Mouse (Mus musculus) frontal cortex, postnatal 10 days (tissue): ENCODE data around the gene Mcm8.

Experiments used
- DNase-seq, 2 experiments: peaks; one replicate each; pipeline ENCODE4 v3.0.0; 2022; ENCODE audit warnings: low spot score in 2 of 2, mixed read lengths in 1 of 2

Mcm8 gene

DNA sequence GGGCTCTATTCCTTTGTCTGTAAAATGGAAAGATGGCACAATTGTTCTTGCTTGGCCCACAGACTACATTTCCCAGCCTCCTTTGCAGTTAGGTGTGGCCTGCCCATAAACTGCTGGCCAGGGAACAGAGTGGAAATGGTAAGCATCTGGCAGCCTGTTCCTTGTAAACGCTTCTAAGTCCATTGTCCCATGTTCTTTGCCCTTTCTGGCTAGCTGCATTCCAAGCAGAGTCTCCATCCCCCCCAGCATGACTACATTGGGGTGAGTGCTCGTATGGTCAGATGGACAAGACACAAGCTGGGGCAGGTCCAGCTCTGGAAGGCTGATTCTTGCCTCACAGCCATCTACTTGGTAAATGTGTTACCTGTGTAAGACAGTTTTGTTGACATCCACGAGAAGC lies 55.7 kb downstream of the Mcm8 start:
- no peak for DNase-seq

DNA sequence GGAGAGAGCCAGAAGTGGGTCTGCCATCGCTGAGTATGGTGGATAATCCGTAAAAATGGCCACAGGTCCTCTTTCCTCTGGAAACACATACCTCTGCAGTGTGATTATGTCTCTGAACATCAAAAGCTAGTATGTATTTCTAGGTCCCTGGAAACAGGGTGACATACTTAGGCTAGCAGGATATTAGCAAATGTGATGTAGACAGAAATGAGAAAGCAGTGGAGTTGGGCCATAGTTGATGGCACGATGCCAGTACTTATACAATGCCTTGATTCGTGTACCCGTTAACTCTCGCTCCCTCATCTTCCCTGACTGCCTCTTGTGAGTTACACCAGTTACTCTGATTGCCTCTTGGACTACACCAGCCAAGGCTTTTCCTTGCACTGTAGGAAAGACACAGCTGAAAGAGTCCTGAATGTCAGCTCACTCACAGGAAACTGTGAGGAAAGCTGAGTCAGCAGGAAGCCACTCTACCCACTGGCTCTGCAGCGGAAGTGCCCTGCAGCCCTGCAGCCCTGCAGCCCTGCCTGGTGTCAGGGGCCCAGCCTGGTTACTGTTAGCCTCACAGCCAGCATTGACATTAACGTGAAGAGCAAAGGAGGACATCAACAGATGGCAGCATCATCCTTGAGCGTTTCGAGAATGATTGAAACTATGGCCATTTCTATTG lies 57.9 kb downstream of the Mcm8 start:
- DNase-seq = no peak

GRCm38 (mm10) chr2:132876991-132877390 lies 61.0 kb downstream of the Mcm8 start:
- DNase-seq = no peak

DNA sequence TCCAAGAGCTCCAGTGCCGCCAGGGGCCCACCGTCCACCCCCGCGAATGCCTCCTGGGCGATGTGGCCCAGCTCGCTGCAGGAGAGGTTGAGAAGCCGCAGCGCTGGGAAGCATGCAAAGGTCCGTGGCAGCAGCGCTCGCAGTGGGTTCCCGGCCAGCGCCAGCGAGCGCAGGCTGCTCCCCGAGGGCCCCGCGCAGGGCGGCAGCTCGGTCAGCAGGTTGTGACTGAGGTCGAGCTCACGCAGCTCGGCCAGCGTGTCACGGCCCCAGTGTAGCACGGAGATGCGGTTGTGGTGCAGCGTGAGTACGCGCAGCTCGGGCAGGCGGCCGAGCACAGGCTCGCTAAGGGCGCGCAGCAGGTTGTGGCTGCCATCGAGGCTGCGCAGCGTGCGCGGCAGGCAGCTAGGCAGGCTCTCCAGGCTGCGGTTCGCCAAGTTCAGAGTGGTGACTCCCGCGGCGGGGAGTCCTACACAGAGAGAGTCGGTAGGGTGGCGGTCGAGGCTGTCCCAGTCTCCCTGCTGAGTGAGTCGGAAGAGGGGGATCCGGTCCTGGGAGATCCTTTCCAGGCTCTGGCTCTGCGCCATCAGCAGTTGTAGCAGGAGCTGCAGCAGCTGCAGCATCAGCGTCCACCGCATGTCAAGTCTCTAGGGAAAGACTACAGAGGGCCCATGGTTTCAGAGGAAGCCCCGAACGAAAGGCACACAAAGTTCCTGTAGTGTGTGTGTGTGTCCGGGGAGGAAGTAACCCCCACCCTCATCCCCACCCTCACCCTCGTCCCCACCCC lies 63.5 kb downstream of the Mcm8 start:
- DNase-seq = peak in 1 of 2 experiments; percentile 26

- DNase-seq = no peak
Observed at GRCm38 (mm10) chr2:132880844-132881645, 65.1 kb downstream of the Mcm8 start, which contains the start of gene Lrrn4. Gene Lrrn4 (minus strand): TSS chr2:132880891.

GRCm38 (mm10) chr2:132884303-132884967 lies 68.5 kb downstream of the Mcm8 start:
- no peak for DNase-seq

- DNase-seq = no peak
Observed at GRCm38 (mm10) chr2:132885312-132885711, 69.4 kb downstream of the Mcm8 start.
